Mouse (Mus musculus) CH12.LX (cell line): Measurements from ENCODE around the gene Lrrc49.

ENCODE experiments used
- CHD1 ChIP-seq: IDR thresholded peaks from 2 replicates; pipeline ENCODE4 v1.6.1; 2012; ENCODE audit warnings: low read depth, low read length, improper control_type of control experiment, inconsistent platforms
- POLR2A ChIP-seq: IDR thresholded peaks from 2 replicates; pipeline ENCODE4 v1.6.1; 2011; ENCODE audit warnings: low read depth, mild to moderate bottlenecking, improper control_type of control experiment, low read length
- SMC3 ChIP-seq: IDR thresholded peaks from 2 replicates; pipeline ENCODE4 v1.6.1; 2011; ENCODE audit warnings: low read depth, low read length, improper control_type of control experiment
- ZC3H11A ChIP-seq: IDR thresholded peaks from 2 replicates; pipeline ENCODE4 v1.6.1; 2012; ENCODE audit warnings: low read depth, mild to moderate bottlenecking, inconsistent platforms, low read length, improper control_type of control experiment

GRCm38 (mm10) chr9:60616946-60617345 is 71.0 kb downstream of the Lrrc49 start:
- no peak for TF ChIP-seq SMC3
- no peak for TF ChIP-seq ZC3H11A
- no peak for TF ChIP-seq CHD1
- TF ChIP-seq POLR2A, result no peak
